Mouse (Mus musculus): ENCODE measurements around the gene Hmg20a. TPM values are rescaled to one million over a fixed set of nuclear protein-coding genes. Genes with fewer than 3 reads are reported as not detected.
A peak's percentile ranks its signal among the peaks of the same experiment; 100 is the strongest.

Gene Hmg20a
- total and polyA plus RNA-seq, 2 experiments from 2014 or later: 62.0 to 76.3 TPM

DNA sequence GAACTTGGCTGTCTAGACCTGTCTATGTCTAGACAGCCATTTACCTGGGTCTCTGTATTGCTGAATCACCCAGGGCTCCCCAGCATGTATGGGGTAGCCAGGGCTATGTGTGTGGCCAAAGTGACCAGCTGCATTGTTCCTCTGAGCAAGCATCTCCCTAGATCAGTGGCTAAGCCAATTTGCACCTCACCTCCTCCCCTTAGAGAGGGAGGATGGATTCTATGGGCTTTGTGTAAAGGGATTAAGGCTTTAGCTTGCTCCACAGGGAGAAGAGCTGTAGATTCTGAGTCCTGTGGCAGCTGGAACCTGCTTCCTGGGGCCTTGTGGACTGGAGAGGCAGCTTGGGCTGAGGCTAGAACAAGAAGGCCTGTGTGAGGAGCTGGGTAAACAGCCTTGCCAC lies 113.6 kb downstream of the Hmg20a start:
- Histone ChIP-seq H3K4me3 (ENCODE audit: low read depth, low read length) (no peak overlapping the region), H3K36me3 (ENCODE audit: insufficient read depth, low read length) (no peaks in the 10 kb centered on the region), H3K9ac (replicated peaks; ENCODE audit: low read length, poor library complexity, severe bottlenecking) (no peak overlapping the region), H3K27ac (ENCODE audit: low read depth, low read length) (no peak overlapping the region), H3K4me1 (ENCODE audit: insufficient read depth, low read length) (no peaks in the 10 kb centered on the region), H3K9me3 (ENCODE audit: low read length) (no peaks in the 10 kb centered on the region), H3K27me3 (ENCODE audit: insufficient read depth, low read length) (no peaks in the 10 kb centered on the region), H3K4me2 (ENCODE audit: low read depth, low read length, poor library complexity, severe bottlenecking) (no peak overlapping the region)
- DNase-seq (ENCODE audit: low spot score) (no peak), ATAC-seq (ENCODE audit: low FRiP score) (no peak)
- no peak for TF ChIP-seq CTCF (IDR thresholded peaks at IDR 0.05)

DNA sequence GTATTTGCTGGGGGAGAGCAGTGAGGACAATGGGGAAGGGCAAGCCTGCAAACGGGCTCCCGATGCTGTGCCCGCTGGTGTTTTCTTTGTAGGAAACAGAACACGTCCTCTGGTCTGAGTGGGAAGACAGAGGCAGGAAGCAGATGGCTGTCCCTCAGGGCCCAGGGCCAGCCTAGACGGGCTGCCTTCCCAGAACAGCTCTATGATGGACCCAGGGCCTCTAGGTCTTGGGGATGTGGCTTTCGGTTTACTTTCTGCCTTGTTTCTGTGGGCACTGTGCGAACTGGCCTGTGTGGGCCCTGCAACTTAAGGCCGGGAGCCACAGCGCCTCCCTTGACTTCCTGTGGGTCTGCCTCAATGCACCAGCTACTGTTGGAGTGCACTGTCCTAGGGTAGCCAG lies 115.5 kb downstream of the Hmg20a start:
- H3K4me3 ChIP-seq (ENCODE audit: low read depth, low read length): no peak overlapping the region
- no peaks in the 10 kb centered on the region for H3K4me1 ChIP-seq (ENCODE audit: insufficient read depth, low read length)
- no peak overlapping the region for H3K4me2 ChIP-seq (ENCODE audit: low read depth, low read length, poor library complexity, severe bottlenecking)
- 64% methylated on average over 9 of the region's 9 CpGs for WGBS
- H3K27me3 ChIP-seq (ENCODE audit: insufficient read depth, low read length): no peaks in the 10 kb centered on the region
- peak; percentile 28 for DNase-seq (ENCODE audit: low spot score)
- no peak overlapping the region for H3K27ac ChIP-seq (ENCODE audit: low read depth, low read length)
- no peaks in the 10 kb centered on the region for H3K36me3 ChIP-seq (ENCODE audit: insufficient read depth, low read length)
- no peak for TF ChIP-seq CTCF (IDR thresholded peaks at IDR 0.05)
- no peaks in the 10 kb centered on the region for H3K9me3 ChIP-seq (ENCODE audit: low read length)
- no peak for ATAC-seq (ENCODE audit: low FRiP score)
- no peak overlapping the region for H3K9ac ChIP-seq (replicated peaks; ENCODE audit: low read length, poor library complexity, severe bottlenecking)

DNA sequence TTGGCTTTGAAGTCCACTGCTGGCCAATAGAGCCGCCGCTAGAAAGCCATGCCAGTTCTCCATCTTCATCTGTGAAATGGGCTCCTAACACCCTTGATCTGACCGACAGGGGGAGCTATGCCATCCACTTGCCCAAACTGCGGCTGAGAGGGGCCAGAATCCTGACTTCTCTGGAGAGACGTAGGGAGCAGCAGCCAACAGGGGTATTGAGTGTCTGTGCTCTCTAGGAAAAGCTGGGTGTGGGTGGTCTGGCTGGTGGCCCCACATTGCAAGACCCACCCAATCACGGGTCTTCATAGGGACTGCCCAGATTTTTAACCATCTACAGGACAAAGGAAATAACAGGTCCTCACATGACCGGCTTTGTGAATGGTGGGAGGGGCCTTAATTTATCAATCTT lies 116.3 kb downstream of the Hmg20a start:
- Histone ChIP-seq H3K4me1 (ENCODE audit: insufficient read depth, low read length) (0 out of 2 replicates have a peak, but pooled peaks cover 4% of the 10 kb centered on the region), H3K36me3 (ENCODE audit: insufficient read depth, low read length) (no peaks in the 10 kb centered on the region), H3K4me3 (ENCODE audit: low read depth, low read length) (no peak overlapping the region), H3K9me3 (ENCODE audit: low read length) (no peaks in the 10 kb centered on the region), H3K9ac (replicated peaks; ENCODE audit: low read length, poor library complexity, severe bottlenecking) (no peak overlapping the region), H3K27ac (ENCODE audit: low read depth, low read length) (no peak overlapping the region), H3K27me3 (ENCODE audit: insufficient read depth, low read length) (no peaks in the 10 kb centered on the region), H3K4me2 (ENCODE audit: low read depth, low read length, poor library complexity, severe bottlenecking) (no peak overlapping the region)
- WGBS: 56% methylated on average over 7 of the region's 7 CpGs
- no peak for ATAC-seq (ENCODE audit: low FRiP score)
- DNase-seq (ENCODE audit: low spot score): no peak
- TF ChIP-seq CTCF (IDR thresholded peaks at IDR 0.05): peak; percentile 42

DNA sequence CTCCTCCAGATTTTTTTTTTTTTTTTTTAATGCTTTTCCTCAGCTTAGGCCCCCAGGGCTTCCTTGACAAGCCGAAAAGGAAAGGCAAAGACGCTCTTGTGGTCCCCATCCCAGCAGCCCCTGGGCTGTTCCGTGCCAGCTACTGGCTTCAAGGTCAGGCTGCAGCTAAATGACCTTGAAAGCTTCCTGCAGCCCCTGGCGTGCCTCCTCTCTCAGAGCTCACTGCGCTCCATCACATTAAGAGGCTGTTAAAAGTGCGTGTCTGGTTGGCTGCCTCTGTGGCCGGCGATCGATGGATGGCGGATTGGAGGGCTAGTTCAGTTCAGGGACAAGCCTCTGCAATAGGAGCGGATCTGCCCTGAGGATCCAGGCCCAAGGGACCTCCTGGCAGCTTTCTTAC lies 117.0 kb downstream of the Hmg20a start:
- no peak for TF ChIP-seq CTCF (IDR thresholded peaks at IDR 0.05)
- no peaks in the 10 kb centered on the region for H3K9me3 ChIP-seq (ENCODE audit: low read length)
- 0 out of 2 replicates have a peak overlapping the region, but pooled peaks have one; percentile 19 for H3K9ac ChIP-seq (replicated peaks; ENCODE audit: low read length, poor library complexity, severe bottlenecking)
- 0 out of 2 replicates have a peak, but pooled peaks cover 5% of the 10 kb centered on the region for H3K4me1 ChIP-seq (ENCODE audit: insufficient read depth, low read length)
- DNase-seq (ENCODE audit: low spot score): peak; percentile 62
- ATAC-seq (ENCODE audit: low FRiP score): no peak
- peak overlapping the region; percentile 57 for H3K27ac ChIP-seq (ENCODE audit: low read depth, low read length)
- H3K36me3 ChIP-seq (ENCODE audit: insufficient read depth, low read length): no peaks in the 10 kb centered on the region
- WGBS: 14% methylated on average over 11 of the region's 11 CpGs
- no peak overlapping the region for H3K4me3 ChIP-seq (ENCODE audit: low read depth, low read length)
- H3K4me2 ChIP-seq (ENCODE audit: low read depth, low read length, poor library complexity, severe bottlenecking): peak overlapping the region; percentile 20; the same call in 1 of the 2 replicates
- H3K27me3 ChIP-seq (ENCODE audit: insufficient read depth, low read length): no peaks in the 10 kb centered on the region

DNA sequence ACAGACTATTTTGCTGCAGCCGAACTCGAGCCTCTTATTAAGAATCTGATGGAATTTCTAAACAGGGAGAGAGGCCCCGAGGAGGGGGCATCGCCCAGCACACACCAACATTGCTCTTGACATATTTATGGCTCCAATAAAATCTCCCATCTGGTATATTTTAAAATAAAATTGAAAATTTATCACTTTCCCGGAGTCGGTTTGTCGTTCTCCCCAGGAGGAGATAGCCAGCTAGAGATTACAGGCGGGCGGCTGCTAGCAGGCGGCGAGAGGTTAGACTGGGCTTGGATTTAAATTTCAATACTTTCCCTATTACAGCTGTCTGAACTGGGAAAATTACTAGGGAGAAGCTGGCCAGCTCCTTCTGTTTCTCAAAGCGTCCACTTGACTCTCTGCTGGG lies 121.6 kb downstream of the Hmg20a start:
- 61% methylated on average over 12 of the region's 12 CpGs for WGBS
- Histone ChIP-seq H3K9ac (replicated peaks; ENCODE audit: low read length, poor library complexity, severe bottlenecking) (no peak overlapping the region), H3K4me2 (ENCODE audit: low read depth, low read length, poor library complexity, severe bottlenecking) (no peak overlapping the region), H3K4me3 (ENCODE audit: low read depth, low read length) (no peak overlapping the region), H3K36me3 (ENCODE audit: insufficient read depth, low read length) (no peaks in the 10 kb centered on the region), H3K4me1 (ENCODE audit: insufficient read depth, low read length) (0 out of 2 replicates have a peak, but pooled peaks cover 5% of the 10 kb centered on the region), H3K27ac (ENCODE audit: low read depth, low read length) (no peak overlapping the region), H3K27me3 (ENCODE audit: insufficient read depth, low read length) (no peaks in the 10 kb centered on the region), H3K9me3 (ENCODE audit: low read length) (no peaks in the 10 kb centered on the region)
- no peak for DNase-seq (ENCODE audit: low spot score)
- ATAC-seq (ENCODE audit: low FRiP score): no peak
- TF ChIP-seq CTCF (IDR thresholded peaks at IDR 0.05): no peak

DNA sequence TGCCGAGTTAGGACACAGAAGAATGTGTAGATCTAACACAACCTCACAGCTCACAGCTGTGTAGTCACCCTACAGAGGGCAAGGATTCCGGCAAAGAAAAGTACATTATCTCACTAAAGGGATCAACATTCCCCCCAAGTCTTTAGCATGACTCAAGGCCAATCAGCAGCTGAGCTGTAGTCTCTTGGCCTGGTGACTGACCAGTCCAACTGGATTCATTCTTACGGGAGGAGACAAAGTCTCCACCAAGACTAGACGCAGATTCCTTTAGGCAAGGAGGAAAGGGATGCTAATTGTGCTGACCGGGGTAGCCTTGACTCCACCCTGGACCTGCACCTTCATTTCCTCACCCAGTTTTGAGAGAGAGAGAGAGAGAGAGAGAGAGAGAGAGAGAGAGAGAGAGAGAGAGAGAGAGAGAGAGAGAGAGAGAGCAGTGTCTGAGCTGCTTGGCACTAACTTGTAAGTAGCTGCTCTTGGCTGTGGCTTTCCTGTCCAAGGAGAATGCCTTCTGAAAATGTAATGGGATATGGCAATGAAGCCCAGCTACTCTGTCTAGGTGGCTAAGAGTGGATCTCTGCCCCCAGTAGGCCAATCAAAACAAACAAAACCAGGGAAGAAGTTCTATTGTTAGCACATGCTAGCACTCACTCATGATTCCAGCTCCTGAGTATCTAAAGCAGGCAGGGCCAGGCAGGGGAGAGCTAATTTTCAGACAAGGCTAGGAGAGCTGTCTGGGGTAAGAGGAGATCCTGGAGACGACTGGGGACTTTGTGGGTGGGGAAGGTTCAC lies 126.5 kb downstream of the Hmg20a start:
- ATAC-seq (ENCODE audit: low FRiP score) (no peak), DNase-seq (ENCODE audit: low spot score) (no peak)
- no peaks in the 10 kb centered on the region for H3K36me3 ChIP-seq (ENCODE audit: insufficient read depth, low read length)
- no peak overlapping the region for H3K9ac ChIP-seq (replicated peaks; ENCODE audit: low read length, poor library complexity, severe bottlenecking)
- H3K9me3 ChIP-seq (ENCODE audit: low read length): no peaks in the 10 kb centered on the region
- no peaks in the 10 kb centered on the region for H3K27me3 ChIP-seq (ENCODE audit: insufficient read depth, low read length)
- H3K27ac ChIP-seq (ENCODE audit: low read depth, low read length): no peak overlapping the region
- WGBS: 65% methylated on average over 6 of the region's 6 CpGs
- H3K4me2 ChIP-seq (ENCODE audit: low read depth, low read length, poor library complexity, severe bottlenecking): no peak overlapping the region
- H3K4me1 ChIP-seq (ENCODE audit: insufficient read depth, low read length): no peaks in the 10 kb centered on the region
- no peak overlapping the region for H3K4me3 ChIP-seq (ENCODE audit: low read depth, low read length)
- TF ChIP-seq CTCF (IDR thresholded peaks at IDR 0.05): no peak

Other genes with a start within 250 kb of the Hmg20a start
- gene Peak1, start 542 bp upstream of the Hmg20a start, total RNA-seq (2014; rRNA removed): 5.9 and 7.7 TPM in 2 replicates
- gene Peak1, start 542 bp upstream of the Hmg20a start, polyA plus RNA-seq (2015; fragmentation: Nextera tagmentation; extraction: Ambion mirVana): 2.7 and 2.8 TPM in 2 replicates

Measured in midbrain, postnatal 0 days (tissue).